Mouse (Mus musculus): ENCODE data around the gene Krt86. TPM values are rescaled to one million over a fixed set of nuclear protein-coding genes. Genes with fewer than 3 reads are reported as not detected.
A peak's percentile ranks its signal among the peaks of the same experiment; 100 is the strongest.

Krt86 gene
- not detected in 2 replicates for polyA plus RNA-seq (2016; fragmentation: Nextera tagmentation; extraction: Ambion mirVana)

DNA sequence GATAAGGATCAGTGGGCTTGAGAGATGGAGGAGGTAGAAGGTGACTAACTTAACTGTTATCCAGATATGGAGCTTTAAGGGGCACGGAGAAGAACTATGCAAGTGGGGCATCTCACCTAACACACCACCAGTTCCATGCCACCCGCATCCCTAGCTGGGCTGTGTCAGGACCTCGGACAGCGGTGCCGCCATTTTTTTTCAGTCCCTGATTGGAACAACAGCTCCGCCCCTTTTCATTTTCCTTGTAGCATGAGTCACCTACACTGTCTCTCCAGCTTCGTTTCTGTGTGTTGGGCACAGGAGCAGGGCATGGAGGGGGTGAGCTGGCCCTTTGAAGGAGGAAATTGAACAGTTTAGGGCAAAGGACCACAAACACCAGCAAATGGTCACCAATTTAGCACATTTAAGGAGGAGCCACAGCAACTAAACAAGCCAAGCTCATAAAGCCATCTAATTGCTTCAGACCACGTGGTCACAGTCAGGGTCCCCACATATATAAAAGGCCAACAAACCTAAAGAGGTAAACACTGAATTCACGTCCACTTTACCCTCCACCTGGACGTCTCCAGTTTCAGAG, at the start of gene Krt86:
Gene Krt86 (plus strand): TSS at position 527 of the 577 bp plus-strand sequence.
- H3K36me3 ChIP-seq (replicated peaks) = no peaks in the 10 kb centered on the region
- DNase-seq (ENCODE audit: low spot score) = peak; percentile 77
- WGBS = 40% methylated on average over 10 of the region's 10 CpGs
- H3K9me3 ChIP-seq = no peaks in the 10 kb centered on the region
- H3K27ac ChIP-seq (replicated peaks) = no peak within 1 kb of the TSS
- no peak within 1 kb of the TSS for H3K4me3 ChIP-seq
- peaks cover 11% of the 10 kb centered on the region; the same call in 1 of the 2 replicates for H3K27me3 ChIP-seq (replicated peaks; ENCODE audit: low read depth, poor library complexity, severe bottlenecking)
- no peaks in the 10 kb centered on the region for H3K4me1 ChIP-seq

DNA sequence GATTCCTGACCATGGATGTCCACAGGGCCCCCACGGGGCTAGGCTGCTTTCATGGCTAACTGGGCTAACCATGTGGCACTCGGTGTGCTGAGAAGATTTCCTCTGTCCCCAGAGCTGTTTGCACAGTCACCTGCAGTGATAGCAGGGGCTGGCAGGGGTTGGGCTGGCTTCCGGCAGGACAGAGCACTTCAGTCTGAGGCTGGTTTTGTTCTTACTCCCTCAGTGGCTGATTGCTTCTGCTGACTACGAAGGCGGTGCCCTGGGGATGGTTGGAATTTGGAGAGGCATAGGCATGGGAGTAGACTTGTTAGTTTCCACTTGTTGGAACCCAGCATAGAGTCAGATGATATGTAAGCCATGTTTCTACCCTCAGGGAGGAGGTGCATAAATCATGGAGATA, 48.4 kb upstream of the Krt86 start:
- Histone ChIP-seq H3K4me3 (no peak overlapping the region), H3K27me3 (replicated peaks; ENCODE audit: low read depth, poor library complexity, severe bottlenecking) (0 out of 2 replicates have a peak, but pooled peaks cover 4% of the 10 kb centered on the region), H3K36me3 (replicated peaks) (no peaks in the 10 kb centered on the region), H3K27ac (replicated peaks) (no peak overlapping the region), H3K9me3 (no peaks in the 10 kb centered on the region), H3K4me1 (peaks cover 5% of the 10 kb centered on the region; the same call in 1 of the 2 replicates)
- 23% methylated on average over 5 of the region's 5 CpGs for WGBS
- no peak for DNase-seq (ENCODE audit: low spot score)

DNA sequence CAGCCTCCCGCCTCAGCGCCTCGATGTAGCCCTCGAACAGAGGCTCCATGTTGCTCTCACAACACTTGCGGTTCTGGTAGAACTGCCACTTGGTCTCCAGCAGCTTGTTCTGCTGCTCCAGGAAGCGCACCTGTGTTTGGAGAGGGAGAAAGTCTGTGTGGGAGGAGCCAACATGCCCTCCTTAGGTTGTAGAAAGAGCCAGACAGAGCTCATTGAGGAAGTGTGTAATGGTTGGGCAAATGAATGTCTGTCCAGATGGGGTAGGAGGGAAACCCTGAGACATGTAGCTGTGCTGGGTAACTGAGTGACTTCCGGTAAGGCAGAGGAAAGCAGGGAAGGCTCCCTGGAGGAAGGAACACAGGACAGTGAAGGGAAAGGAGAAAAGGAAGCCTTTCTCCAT, 36.7 kb upstream of the Krt86 start:
- Histone ChIP-seq H3K9me3 (no peaks in the 10 kb centered on the region), H3K36me3 (replicated peaks) (no peaks in the 10 kb centered on the region), H3K4me3 (no peak overlapping the region), H3K4me1 (peaks cover 7% of the 10 kb centered on the region), H3K27ac (replicated peaks) (no peak overlapping the region), H3K27me3 (replicated peaks; ENCODE audit: low read depth, poor library complexity, severe bottlenecking) (peaks cover 57% of the 10 kb centered on the region)
- 89% methylated on average over 7 of the region's 7 CpGs for WGBS
- no peak for DNase-seq (ENCODE audit: low spot score)

DNA sequence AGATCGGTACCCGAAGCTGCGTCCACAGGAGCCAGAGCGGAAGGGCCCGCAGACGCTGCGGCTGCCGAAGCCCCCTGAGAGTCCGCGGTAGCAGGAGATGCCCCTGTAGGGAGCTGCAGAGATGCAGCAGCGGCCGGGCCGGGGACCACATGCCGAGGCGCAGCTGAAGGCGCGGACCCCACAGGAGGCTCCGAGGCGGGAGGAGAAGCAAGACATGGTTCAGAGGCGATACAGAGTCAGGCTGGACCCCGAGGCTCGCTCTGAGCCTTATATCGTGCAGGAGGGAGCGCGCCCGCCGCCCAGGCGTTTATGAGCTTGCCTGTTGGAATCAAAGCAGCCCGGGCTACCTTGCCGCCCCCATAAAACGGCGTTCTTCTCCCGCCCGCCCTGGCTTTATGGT, 34.7 kb upstream of the Krt86 start, which contains the start of gene Krt87:
Gene Krt87 (minus strand): TSS at position 250 of the 400 bp plus-strand sequence.
- Histone ChIP-seq H3K4me3 (peak within 1 kb of the TSS; percentile 51), H3K27ac (replicated peaks) (0 out of 2 replicates have a peak within 1 kb of the TSS, but pooled peaks have one; percentile 6), H3K9me3 (no peaks in the 10 kb centered on the region), H3K4me1 (peaks cover 7% of the 10 kb centered on the region), H3K36me3 (replicated peaks) (no peaks in the 10 kb centered on the region), H3K27me3 (replicated peaks; ENCODE audit: low read depth, poor library complexity, severe bottlenecking) (peaks cover 57% of the 10 kb centered on the region)
- WGBS = 2% methylated on average over 34 of the region's 34 CpGs
- DNase-seq (ENCODE audit: low spot score) = peak; percentile 52

DNA sequence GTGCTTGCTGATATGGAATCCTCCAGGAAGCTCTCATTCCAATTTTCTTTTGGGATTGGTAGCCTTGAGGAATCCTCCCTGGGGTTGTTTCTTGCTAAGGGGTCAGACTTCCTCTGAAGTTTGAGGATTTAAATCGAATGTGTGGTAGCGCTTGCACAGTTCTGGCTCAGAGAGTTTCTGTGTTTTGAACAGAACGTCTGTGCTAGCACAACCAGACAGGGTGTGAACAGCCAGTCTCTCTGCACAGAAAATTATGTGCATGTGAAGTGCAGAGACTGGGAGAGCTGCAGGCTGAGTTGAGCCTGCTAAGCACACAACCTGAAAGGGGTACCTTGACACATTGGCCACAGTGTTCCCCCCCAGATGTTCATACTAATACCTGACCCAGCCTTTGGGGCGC, 32.4 kb upstream of the Krt86 start:
- no peak for DNase-seq (ENCODE audit: low spot score)
- Histone ChIP-seq H3K36me3 (replicated peaks) (no peaks in the 10 kb centered on the region), H3K27ac (replicated peaks) (no peak overlapping the region), H3K27me3 (replicated peaks; ENCODE audit: low read depth, poor library complexity, severe bottlenecking) (peaks cover 56% of the 10 kb centered on the region), H3K4me3 (no peak overlapping the region), H3K4me1 (peaks cover 7% of the 10 kb centered on the region), H3K9me3 (no peaks in the 10 kb centered on the region)
- WGBS = 81% methylated on average over 4 of the region's 4 CpGs

DNA sequence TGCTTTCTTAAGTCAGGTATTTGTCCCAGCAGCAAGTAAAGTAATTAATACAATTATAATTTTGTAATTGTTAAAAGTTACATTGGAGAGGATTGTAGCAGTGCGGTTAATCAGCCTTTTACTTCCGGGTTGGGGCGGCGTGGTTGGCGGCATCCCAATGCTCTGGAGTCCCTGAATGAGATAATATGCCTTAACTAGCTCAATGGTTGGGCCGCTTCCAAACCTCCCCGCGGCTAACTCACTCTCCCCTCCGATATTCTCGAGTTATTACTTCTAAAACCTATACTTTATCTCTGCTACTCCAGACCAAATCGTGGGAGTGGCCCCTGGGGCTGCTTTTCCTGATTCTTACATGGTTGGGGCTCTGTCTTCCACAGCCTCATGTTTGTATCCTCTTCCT, 26.7 kb upstream of the Krt86 start:
- Histone ChIP-seq H3K27ac (replicated peaks) (no peak overlapping the region), H3K36me3 (replicated peaks) (no peaks in the 10 kb centered on the region), H3K4me1 (no peaks in the 10 kb centered on the region), H3K9me3 (no peaks in the 10 kb centered on the region), H3K4me3 (no peak overlapping the region), H3K27me3 (replicated peaks; ENCODE audit: low read depth, poor library complexity, severe bottlenecking) (no peaks in the 10 kb centered on the region)
- WGBS = 80% methylated on average over 11 of the region's 11 CpGs
- DNase-seq (ENCODE audit: low spot score) = no peak

DNA sequence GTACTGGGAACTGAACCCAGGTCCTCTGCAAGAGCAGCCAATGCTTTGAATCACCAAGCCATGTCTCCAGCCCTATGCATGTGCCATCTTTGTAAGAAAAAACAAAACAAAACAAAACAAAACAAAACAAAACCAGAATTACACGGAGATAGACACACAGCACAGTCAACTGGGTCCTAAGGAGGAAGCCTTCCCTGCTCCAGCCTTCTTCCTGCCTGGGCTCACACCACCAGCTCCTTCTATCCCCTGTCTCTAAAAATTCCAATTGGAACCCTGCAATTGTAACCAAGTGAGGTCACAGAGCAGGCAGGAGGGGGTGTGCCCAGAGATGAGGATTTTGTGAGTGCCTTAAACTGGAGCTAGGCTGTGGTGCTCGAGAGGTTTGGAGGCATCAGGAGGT, 25.8 kb upstream of the Krt86 start, which contains the start of gene Krt88:
Gene Krt88 (plus strand): TSS at position 301 of the 400 bp plus-strand sequence.
- no peaks in the 10 kb centered on the region for H3K36me3 ChIP-seq (replicated peaks)
- H3K9me3 ChIP-seq = no peaks in the 10 kb centered on the region
- H3K4me1 ChIP-seq = no peaks in the 10 kb centered on the region
- no peak within 1 kb of the TSS for H3K4me3 ChIP-seq
- WGBS = 75% methylated on average over 2 of the region's 2 CpGs
- H3K27me3 ChIP-seq (replicated peaks; ENCODE audit: low read depth, poor library complexity, severe bottlenecking) = no peaks in the 10 kb centered on the region
- no peak within 1 kb of the TSS for H3K27ac ChIP-seq (replicated peaks)
- no peak for DNase-seq (ENCODE audit: low spot score)

DNA sequence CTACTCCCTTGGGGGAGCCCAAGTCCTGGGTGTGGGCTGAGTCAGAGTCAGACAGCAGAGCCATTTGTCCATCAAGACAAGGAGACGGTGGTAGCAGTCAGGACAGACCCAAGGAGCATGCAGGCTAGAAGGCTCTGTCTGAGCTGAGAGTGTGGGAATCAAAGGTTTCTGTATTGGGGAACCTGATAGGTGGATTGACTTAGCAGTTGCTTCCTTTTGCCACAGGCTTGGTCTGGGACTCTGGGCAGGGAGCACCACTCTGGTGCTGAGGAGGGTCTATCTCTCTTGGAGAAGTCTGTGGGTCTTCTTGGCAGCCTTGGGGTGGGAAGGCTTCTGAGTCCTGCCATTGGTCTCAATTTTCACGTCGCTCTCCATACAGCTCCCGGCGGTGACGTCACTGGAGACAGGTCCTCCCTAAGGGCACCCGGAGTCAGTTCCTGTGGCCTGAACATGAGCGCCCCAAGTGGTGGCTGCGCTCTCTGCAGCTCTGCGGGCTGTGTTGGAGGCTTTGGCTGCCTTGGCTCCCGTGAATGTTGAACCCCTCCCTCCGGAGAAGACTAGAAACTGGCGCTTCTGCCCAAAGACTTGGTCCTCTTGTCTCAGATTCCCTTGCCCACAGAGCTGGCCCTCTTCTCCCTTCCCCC, 20.1 kb upstream of the Krt86 start:
- H3K4me1 ChIP-seq = peaks cover 9% of the 10 kb centered on the region
- H3K4me3 ChIP-seq = peak overlapping the region; percentile 38
- DNase-seq (ENCODE audit: low spot score) = peak; percentile 82
- H3K9me3 ChIP-seq = peaks cover 4% of the 10 kb centered on the region; the same call in 1 of the 2 replicates
- H3K27me3 ChIP-seq (replicated peaks; ENCODE audit: low read depth, poor library complexity, severe bottlenecking) = no peaks in the 10 kb centered on the region
- H3K27ac ChIP-seq (replicated peaks) = no peak overlapping the region
- WGBS = 5% methylated on average over 13 of the region's 13 CpGs
- no peaks in the 10 kb centered on the region for H3K36me3 ChIP-seq (replicated peaks)

DNA sequence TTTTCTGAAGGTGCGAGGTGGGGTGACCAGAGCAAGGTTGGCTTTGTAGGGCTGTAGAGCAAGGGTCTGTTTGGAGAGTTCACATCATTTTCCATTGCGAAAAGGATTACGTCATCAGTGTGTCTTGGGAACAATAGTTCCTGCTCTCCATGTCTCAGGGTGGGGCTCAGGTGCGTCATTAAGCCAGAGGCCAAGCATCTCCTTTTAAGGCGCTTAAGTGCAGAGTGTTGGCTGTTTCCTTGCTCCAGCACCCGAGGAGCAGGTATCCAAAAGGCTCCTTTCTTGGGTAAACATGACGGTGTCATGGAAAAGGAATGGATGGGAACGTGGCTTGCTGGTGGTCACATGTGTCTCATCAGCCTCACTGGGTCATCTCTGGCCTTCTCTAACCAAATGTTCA, 18.5 kb upstream of the Krt86 start:
- Histone ChIP-seq H3K4me3 (no peak overlapping the region), H3K27me3 (replicated peaks; ENCODE audit: low read depth, poor library complexity, severe bottlenecking) (no peaks in the 10 kb centered on the region)

DNA sequence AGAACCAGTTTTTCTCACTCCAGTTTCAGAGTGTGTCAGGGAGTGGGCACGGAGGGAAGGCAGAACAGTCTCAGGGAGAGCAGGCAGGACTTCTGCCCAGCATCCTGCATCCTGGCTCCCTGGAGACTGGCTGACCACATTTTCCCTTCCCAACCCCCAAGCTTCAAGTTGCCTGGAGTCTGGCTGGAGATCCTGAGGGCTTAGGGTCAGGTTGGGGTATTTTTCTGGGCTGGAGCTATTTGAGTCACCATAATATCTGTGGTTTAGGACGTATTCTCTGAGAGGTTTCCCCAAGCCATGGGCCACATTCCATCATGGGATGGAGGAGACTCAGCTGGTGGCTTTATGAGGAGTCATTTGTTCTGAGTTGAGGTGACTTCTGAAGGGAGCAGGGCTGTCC, 18.0 kb upstream of the Krt86 start:
- Histone ChIP-seq H3K36me3 (replicated peaks) (no peaks in the 10 kb centered on the region), H3K27ac (replicated peaks) (no peak overlapping the region), H3K4me3 (no peak overlapping the region), H3K9me3 (peaks cover 4% of the 10 kb centered on the region; the same call in 1 of the 2 replicates), H3K27me3 (replicated peaks; ENCODE audit: low read depth, poor library complexity, severe bottlenecking) (no peaks in the 10 kb centered on the region), H3K4me1 (peaks cover 22% of the 10 kb centered on the region)
- DNase-seq (ENCODE audit: low spot score) = no peak
- WGBS = 79% methylated on average over 2 of the region's 2 CpGs

More for the DNA sequence above, 18.5 kb upstream of the Krt86 start:
- peaks cover 22% of the 10 kb centered on the region for H3K4me1 ChIP-seq
- no peak for DNase-seq (ENCODE audit: low spot score)
- H3K9me3 ChIP-seq = peaks cover 4% of the 10 kb centered on the region; the same call in 1 of the 2 replicates
- H3K36me3 ChIP-seq (replicated peaks) = no peaks in the 10 kb centered on the region
- no peak overlapping the region for H3K27ac ChIP-seq (replicated peaks)
- 88% methylated on average over 8 of the region's 8 CpGs for WGBS

DNA sequence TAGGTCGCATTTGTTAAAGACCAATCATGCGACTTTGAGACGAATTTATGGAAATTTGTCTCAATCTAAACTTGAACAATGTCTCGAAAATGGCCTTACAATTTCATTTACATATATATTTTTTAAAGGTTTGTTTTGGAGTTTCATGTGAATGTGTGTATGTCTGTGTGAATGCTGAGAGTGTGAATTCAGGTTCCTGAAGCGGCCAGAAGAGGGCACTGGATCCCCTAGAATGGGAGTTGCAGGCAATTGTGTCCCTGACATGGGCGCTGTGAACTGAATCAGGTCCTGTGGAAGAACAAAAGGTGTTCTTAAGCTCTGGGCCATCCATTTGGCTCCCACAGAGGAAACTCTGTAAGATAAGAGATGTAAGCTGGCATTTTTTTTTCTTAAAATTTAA, 17.4 kb upstream of the Krt86 start:
- no peaks in the 10 kb centered on the region for H3K36me3 ChIP-seq (replicated peaks)
- H3K4me1 ChIP-seq = peaks cover 22% of the 10 kb centered on the region
- no peak overlapping the region for H3K27ac ChIP-seq (replicated peaks)
- 90% methylated on average over 6 of the region's 6 CpGs for WGBS
- DNase-seq (ENCODE audit: low spot score) = no peak
- no peak overlapping the region for H3K4me3 ChIP-seq
- H3K9me3 ChIP-seq = peaks cover 4% of the 10 kb centered on the region; the same call in 1 of the 2 replicates
- H3K27me3 ChIP-seq (replicated peaks; ENCODE audit: low read depth, poor library complexity, severe bottlenecking) = no peaks in the 10 kb centered on the region

DNA sequence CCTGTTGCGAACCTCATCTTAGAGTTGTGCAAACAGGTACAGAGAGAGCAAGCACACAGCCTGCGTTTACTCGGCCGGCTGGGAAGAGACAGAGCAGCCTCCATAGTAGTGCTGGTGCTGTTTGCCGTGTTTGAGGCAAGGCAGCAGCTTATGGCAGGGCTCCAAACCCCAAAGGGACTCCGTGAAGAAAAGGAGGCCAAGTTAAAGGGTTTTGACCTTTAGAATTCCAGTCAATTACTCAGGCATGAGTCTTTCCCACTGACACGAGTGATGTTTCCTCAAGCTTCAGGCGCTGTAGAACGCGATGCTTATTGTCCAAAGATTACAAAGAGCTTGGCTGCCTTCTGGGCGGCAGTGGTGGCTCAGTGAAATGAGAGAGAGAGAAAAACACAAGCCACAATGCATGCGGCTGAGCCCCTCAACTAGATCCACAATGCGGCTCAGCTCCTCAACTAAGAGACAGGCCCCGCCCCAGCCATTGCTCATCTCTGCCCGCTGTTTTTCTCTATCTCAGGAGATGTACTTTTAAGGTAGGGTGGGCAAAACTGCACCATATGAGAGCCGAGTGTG, 14.8 kb upstream of the Krt86 start:
- no peak for DNase-seq (ENCODE audit: low spot score)
- Histone ChIP-seq H3K9me3 (peaks cover 4% of the 10 kb centered on the region; the same call in 1 of the 2 replicates), H3K36me3 (replicated peaks) (no peaks in the 10 kb centered on the region), H3K4me1 (peaks cover 15% of the 10 kb centered on the region), H3K4me3 (no peak overlapping the region), H3K27ac (replicated peaks) (no peak overlapping the region), H3K27me3 (replicated peaks; ENCODE audit: low read depth, poor library complexity, severe bottlenecking) (no peaks in the 10 kb centered on the region)
- 60% methylated on average over 16 of the region's 16 CpGs for WGBS

Data from embryonic facial prominence, embryonic 10.5 days (tissue).